Mouse (Mus musculus) neural tube, embryonic 13.5 days (tissue): ENCODE data around the gene Snai3. TPM values are rescaled to one million over a fixed set of nuclear protein-coding genes. Genes with fewer than 3 reads are reported as not detected.

Source experiments
- ATAC-seq: fragments of 200-750 bp; cut with Nextera tagmentation; 2 replicates; pipeline ENCODE4 v1.8.0; 2017; ENCODE audit warnings: low read depth, mild to moderate bottlenecking, moderate TSS enrichment, moderate library complexity
- H3K27ac ChIP-seq: fragments of 300-500 bp; sonication (generic); replicated peaks from 2 replicates; pipeline ENCODE4 v1.5.1; 2015; ENCODE audit warnings: moderate library complexity, mild to moderate bottlenecking, inconsistent platforms
- H3K27me3 ChIP-seq: fragments of 300-500 bp; sonication (generic); 2 replicates; pipeline ENCODE4 v1.6.1; 2015; ENCODE audit warnings: mild to moderate bottlenecking, inconsistent platforms
- H3K36me3 ChIP-seq: fragments of 300-500 bp; sonication (generic); 2 replicates; pipeline ENCODE4 v1.6.1; 2015; ENCODE audit warnings: mild to moderate bottlenecking, inconsistent platforms
- H3K4me1 ChIP-seq: fragments of 300-500 bp; sonication (generic); replicated peaks from 2 replicates; pipeline ENCODE4 v1.6.1; 2015; ENCODE audit warnings: inconsistent platforms
- H3K4me2 ChIP-seq: fragments of 300-500 bp; sonication (generic); 2 replicates; pipeline ENCODE4 v1.6.1; 2015; ENCODE audit warnings: inconsistent platforms, mild to moderate bottlenecking, moderate library complexity
- H3K4me3 ChIP-seq: fragments of 300-500 bp; sonication (generic); 2 replicates; pipeline ENCODE4 v1.5.1; 2015; ENCODE audit warnings: mild to moderate bottlenecking, inconsistent platforms
- H3K9ac ChIP-seq: fragments of 300-500 bp; sonication (generic); 2 replicates; pipeline ENCODE4 v1.6.1; 2015; ENCODE audit warnings: moderate library complexity, mild to moderate bottlenecking, inconsistent platforms
- H3K9me3 ChIP-seq: fragments of 300-500 bp; sonication (generic); 2 replicates; pipeline ENCODE4 v1.6.1; 2016; ENCODE audit warnings: inconsistent platforms
- WGBS: fragments of 180-500 bp; shearing (Covaris S2); methylation state at CpG from one replicate; pipeline ENCODE4 v1.1.7; 2015; 5-methylcytosine and 5-hydroxymethylcytosine counted together
- polyA plus RNA-seq: library from polyadenylated mRNA; unstranded; fragments of >200 nt; fragmentation: Nextera tagmentation; extraction: Ambion mirVana; gene quantifications from 2 replicates; pipeline ENCODE4 v1.2.1, GENCODE M21; 2015

Gene Snai3
- polyA plus RNA-seq, 1 experiment from 2014 or later, result 0.15 TPM

- H3K4me1 ChIP-seq, result peaks cover 19% of the 10 kb centered on the region
- no peak overlapping the region for H3K4me2 ChIP-seq
- ATAC-seq, result no peak
- no peaks in the 10 kb centered on the region for H3K9me3 ChIP-seq
- WGBS, result 94% methylated on average over 9 of the region's 9 CpGs
- H3K36me3 ChIP-seq, result peaks cover 69% of the 10 kb centered on the region
- H3K27me3 ChIP-seq, result no peaks in the 10 kb centered on the region; the same call in 1 of the 2 replicates
- no peak overlapping the region for H3K27ac ChIP-seq
- H3K9ac ChIP-seq, result no peak overlapping the region
- no peak overlapping the region for H3K4me3 ChIP-seq
Observed at GRCm38 (mm10) chr8:122436146-122436545, 24.4 kb downstream of the Snai3 start.

DNA sequence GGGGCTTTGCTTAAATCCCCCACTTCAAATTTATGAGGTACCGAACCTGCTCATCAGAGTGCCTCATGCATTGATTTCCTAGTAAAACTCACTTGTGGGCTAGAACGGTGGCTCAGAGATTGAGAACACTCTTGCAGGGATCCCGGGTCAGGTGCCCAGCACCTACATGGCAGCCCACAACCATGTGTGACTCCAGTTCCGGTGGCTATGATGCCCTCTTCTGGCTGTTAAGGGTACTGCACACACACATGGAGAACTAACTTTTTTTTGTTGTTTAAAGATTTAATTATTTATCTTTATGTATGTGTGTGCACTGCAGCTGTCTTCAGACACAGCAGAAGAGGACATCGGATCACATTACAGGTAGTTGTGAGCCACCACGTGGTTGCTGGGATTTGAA, 25.2 kb downstream of the Snai3 start:
- ATAC-seq, result no peak
- Histone ChIP-seq H3K27me3 (no peaks in the 10 kb centered on the region; the same call in 1 of the 2 replicates), H3K36me3 (peaks cover 69% of the 10 kb centered on the region), H3K4me1 (peaks cover 19% of the 10 kb centered on the region), H3K9ac (no peak overlapping the region), H3K9me3 (no peaks in the 10 kb centered on the region), H3K4me2 (no peak overlapping the region), H3K27ac (no peak overlapping the region), H3K4me3 (no peak overlapping the region)
- WGBS, result 93% methylated on average over 6 of the region's 6 CpGs

DNA sequence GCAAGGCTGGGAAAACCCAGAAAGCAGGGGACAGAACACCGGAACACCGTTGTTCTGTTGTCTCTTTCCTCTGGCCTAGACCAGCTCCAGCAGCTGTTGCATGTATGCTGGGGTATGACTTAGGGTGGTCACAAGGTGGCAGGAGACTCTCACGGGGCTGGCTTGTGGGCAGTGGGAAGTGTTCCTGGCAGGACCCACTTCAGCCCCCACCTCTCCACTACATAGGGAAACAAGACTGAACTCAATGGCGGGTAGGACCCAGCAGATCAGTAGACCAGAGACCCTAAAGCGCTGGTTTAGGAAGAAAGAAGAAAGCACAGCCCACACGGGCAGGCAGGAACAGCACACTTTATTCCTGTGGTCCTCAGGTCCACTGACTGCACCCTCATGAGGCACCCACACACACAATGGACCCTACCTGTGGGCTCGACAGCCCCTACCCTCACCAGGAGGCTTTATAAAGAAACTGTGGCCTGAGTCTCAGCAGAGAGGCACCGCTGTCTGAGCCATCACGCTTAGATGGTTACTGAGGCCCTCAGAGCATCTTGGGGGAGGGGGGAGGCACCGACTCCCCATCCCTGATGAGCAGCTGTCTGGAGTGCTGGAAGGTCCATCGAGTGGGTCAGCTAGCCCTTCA, 27.1 kb downstream of the Snai3 start:
- Histone ChIP-seq H3K9me3 (no peaks in the 10 kb centered on the region), H3K4me2 (peak overlapping the region; percentile 63), H3K36me3 (peaks cover 54% of the 10 kb centered on the region), H3K4me1 (peaks cover 19% of the 10 kb centered on the region), H3K9ac (peak overlapping the region; percentile 65; the same call in 1 of the 2 replicates), H3K27me3 (no peaks in the 10 kb centered on the region; the same call in 1 of the 2 replicates), H3K4me3 (peak overlapping the region; percentile 39; the same call in 1 of the 2 replicates), H3K27ac (no peak overlapping the region)
- peak; percentile 45 for ATAC-seq
- WGBS, result 67% methylated on average over 11 of the region's 11 CpGs

DNA sequence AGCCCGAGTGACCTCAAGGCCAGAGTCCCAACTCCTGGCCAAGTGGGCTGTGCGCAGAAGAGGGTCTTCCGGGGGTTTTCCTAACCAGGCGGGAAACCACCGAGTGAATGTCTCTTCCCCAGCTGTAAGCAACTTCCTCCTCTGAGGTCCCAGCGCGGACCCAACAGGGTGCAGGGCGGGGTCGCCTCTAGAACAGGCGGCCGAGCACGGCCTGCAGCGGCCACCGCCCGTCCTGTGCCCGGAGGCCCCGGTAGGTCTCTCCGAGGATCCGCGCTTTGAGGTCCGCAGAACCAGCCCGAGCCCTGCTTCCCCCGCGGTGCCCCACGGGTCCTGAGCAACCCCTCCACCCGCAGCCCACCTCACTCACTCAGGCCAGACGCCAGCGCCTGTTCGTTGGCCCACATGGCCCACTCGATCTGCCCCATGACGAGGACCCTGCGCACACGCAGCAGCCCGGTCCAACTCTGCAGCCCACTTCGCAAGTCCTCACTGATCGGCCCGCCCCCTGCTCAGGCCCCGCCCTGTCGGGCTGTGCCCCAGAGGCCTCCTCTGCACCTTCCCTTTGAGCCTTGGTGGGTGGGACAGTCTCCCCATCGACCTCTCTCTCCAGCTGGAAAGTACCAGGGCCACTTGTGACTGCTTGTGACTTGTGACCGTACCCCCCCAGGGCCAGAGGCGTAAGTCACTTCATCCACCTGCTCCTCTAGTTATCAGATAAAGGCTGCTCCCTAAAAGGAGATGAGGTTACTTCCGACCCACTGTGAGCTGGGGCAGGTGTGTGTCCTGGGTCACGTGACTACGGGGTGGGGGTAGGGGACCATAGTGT, 27.9 kb downstream of the Snai3 start, which contains the start of gene Cyba:
Cyba (minus strand) TSS at position 488 of the 826 bp plus-strand sequence.
- Histone ChIP-seq H3K4me2 (peak within 1 kb of the TSS; percentile 63), H3K9me3 (no peaks in the 10 kb centered on the region), H3K4me1 (peaks cover 19% of the 10 kb centered on the region), H3K9ac (peak within 1 kb of the TSS; percentile 65), H3K4me3 (peak within 1 kb of the TSS; percentile 39), H3K27ac (no peak within 1 kb of the TSS), H3K36me3 (peaks cover 47% of the 10 kb centered on the region), H3K27me3 (no peaks in the 10 kb centered on the region; the same call in 1 of the 2 replicates)
- peak; percentile 82 for ATAC-seq
- 4% methylated on average over 45 of the region's 45 CpGs for WGBS

DNA sequence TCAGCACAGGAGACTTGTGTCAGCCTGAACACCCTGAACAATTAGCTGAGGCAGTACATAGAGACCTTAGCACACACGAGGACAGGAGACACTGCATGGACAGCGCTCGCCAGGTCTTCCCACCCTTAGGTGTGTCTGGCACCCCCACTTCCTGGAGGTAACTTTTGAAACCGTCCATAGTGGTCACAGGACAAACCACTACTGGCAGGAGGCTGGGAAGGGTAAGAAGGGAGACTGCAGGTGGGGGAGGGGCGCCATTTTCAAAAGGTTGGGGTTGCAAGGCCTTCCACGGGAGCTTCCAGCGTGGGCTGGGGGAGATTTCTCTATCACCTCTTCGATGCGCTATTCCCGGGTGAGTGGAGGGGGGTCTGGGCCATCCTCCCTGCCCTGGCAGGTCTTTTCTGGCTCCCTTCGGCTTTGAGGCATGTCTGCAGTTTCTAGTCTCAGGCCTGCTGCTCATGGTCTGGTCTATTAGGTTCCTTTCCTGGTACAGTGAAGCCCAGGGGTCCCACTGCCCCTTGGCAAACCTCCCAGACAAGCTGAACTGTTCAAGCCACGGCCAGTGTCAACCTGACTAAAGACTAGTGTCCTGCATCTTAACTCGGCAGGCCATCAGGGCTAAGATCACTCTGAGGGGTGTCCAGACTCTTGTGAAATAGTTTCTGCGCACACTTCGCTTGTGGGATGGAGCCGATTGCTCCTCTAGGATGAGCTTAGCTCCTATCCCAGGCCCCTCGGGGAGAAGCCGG, 28.7 kb downstream of the Snai3 start:
- Histone ChIP-seq H3K27ac (no peak overlapping the region), H3K4me2 (peak overlapping the region; percentile 63), H3K4me1 (peaks cover 19% of the 10 kb centered on the region), H3K9ac (peak overlapping the region; percentile 65), H3K27me3 (no peaks in the 10 kb centered on the region; the same call in 1 of the 2 replicates), H3K36me3 (peaks cover 39% of the 10 kb centered on the region), H3K9me3 (no peaks in the 10 kb centered on the region), H3K4me3 (peak overlapping the region; percentile 39)
- 40% methylated on average over 18 of the region's 18 CpGs for WGBS
- ATAC-seq, result no peak

DNA sequence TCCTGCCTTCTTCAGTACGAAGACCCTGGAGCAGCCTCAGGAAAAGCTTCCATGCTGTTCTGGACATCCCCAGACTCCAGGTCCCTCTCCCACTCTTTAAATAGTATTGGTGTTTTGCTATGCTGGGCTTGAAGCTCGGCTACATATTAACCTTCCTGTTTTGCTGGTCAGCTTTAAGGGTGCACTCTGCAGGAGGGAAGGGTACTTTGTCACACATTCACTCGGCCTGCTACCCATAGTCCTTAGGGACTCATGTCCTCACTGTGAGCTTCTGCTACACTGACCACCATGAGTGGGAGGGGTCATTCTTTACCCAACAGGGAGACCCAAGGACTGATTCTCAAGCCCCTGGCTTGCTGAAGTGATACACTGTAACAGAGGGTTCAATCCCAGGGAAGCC, 29.9 kb downstream of the Snai3 start:
- no peaks in the 10 kb centered on the region; the same call in 1 of the 2 replicates for H3K27me3 ChIP-seq
- WGBS, result 81% methylated on average over 3 of the region's 3 CpGs
- H3K9ac ChIP-seq, result no peak overlapping the region
- peaks cover 19% of the 10 kb centered on the region for H3K4me1 ChIP-seq
- H3K36me3 ChIP-seq, result peaks cover 26% of the 10 kb centered on the region
- H3K9me3 ChIP-seq, result no peaks in the 10 kb centered on the region
- H3K4me3 ChIP-seq, result no peak overlapping the region
- ATAC-seq, result no peak
- H3K27ac ChIP-seq, result no peak overlapping the region
- no peak overlapping the region for H3K4me2 ChIP-seq

DNA sequence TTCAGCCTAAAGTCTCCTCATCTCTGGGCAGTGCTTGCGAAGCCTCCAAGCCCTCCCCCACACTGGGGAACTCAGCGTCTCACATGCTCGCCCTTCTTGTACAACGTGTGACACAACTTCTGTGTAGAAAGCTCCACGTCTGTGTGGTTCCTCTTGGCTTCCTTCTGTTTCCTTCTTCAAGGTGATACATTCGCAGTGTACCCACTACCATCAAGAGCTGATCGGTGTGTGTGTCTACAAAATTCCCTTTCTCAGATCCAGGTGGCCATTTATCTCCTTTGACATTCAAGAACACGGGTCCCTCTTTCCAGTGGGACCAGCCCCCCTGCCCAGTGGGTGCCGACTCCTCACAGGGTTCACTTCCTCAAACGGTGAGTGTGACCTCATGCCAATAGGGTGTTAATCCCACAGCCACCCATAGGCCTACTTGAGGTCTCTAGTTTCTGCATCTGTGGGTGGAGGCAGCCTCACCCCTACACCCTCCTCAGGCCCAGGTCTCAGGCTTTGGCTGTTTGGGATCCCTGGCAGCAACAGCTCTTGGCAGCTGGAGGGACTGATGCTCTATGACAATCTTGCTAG, 30.4 kb downstream of the Snai3 start:
- peaks cover 19% of the 10 kb centered on the region for H3K4me1 ChIP-seq
- H3K9ac ChIP-seq, result no peak overlapping the region
- no peaks in the 10 kb centered on the region for H3K9me3 ChIP-seq
- H3K27ac ChIP-seq, result no peak overlapping the region
- ATAC-seq, result no peak
- WGBS, result 85% methylated on average over 10 of the region's 10 CpGs
- H3K4me2 ChIP-seq, result no peak overlapping the region
- no peak overlapping the region for H3K4me3 ChIP-seq
- H3K36me3 ChIP-seq, result peaks cover 21% of the 10 kb centered on the region
- no peaks in the 10 kb centered on the region; the same call in 1 of the 2 replicates for H3K27me3 ChIP-seq

GRCm38 (mm10) chr8:122428163-122428562, 32.4 kb downstream of the Snai3 start:
- H3K9ac ChIP-seq, result no peak overlapping the region
- no peaks in the 10 kb centered on the region for H3K27me3 ChIP-seq
- no peak overlapping the region for H3K27ac ChIP-seq
- ATAC-seq, result no peak
- no peak overlapping the region for H3K4me2 ChIP-seq
- H3K9me3 ChIP-seq, result no peaks in the 10 kb centered on the region
- WGBS, result 88% methylated on average over 9 of the region's 9 CpGs
- no peak overlapping the region for H3K4me3 ChIP-seq
- peaks cover 18% of the 10 kb centered on the region for H3K4me1 ChIP-seq
- H3K36me3 ChIP-seq, result peaks cover 2% of the 10 kb centered on the region; the same call in 1 of the 2 replicates

GRCm38 (mm10) chr8:122427607-122428006, 32.9 kb downstream of the Snai3 start:
- Histone ChIP-seq H3K36me3 (no peaks in the 10 kb centered on the region), H3K9ac (no peak overlapping the region), H3K9me3 (no peaks in the 10 kb centered on the region), H3K4me1 (peaks cover 12% of the 10 kb centered on the region), H3K4me2 (no peak overlapping the region), H3K27me3 (no peaks in the 10 kb centered on the region), H3K4me3 (no peak overlapping the region), H3K27ac (no peak overlapping the region)
- no peak for ATAC-seq
- WGBS, result 89% methylated on average over 7 of the region's 7 CpGs

- WGBS, result 81% methylated on average over 9 of the region's 9 CpGs
- no peak for ATAC-seq
Observed at GRCm38 (mm10) chr8:122426145-122426544, 34.4 kb downstream of the Snai3 start.

GRCm38 (mm10) chr8:122423659-122424058, 36.9 kb downstream of the Snai3 start:
- H3K4me2 ChIP-seq, result no peak overlapping the region
- H3K9ac ChIP-seq, result no peak overlapping the region
- no peaks in the 10 kb centered on the region for H3K27me3 ChIP-seq
- H3K4me3 ChIP-seq, result no peak overlapping the region
- no peak for ATAC-seq
- H3K36me3 ChIP-seq, result peaks cover 6% of the 10 kb centered on the region
- H3K9me3 ChIP-seq, result no peaks in the 10 kb centered on the region
- WGBS, result 62% methylated on average over 5 of the region's 5 CpGs
- no peaks in the 10 kb centered on the region for H3K4me1 ChIP-seq
- H3K27ac ChIP-seq, result no peak overlapping the region

More at GRCm38 (mm10) chr8:122426145-122426544, 34.4 kb downstream of the Snai3 start:
- Histone ChIP-seq H3K9me3 (no peaks in the 10 kb centered on the region), H3K4me3 (no peak overlapping the region), H3K36me3 (no peaks in the 10 kb centered on the region), H3K27ac (no peak overlapping the region), H3K4me1 (no peaks in the 10 kb centered on the region), H3K27me3 (no peaks in the 10 kb centered on the region), H3K4me2 (no peak overlapping the region), H3K9ac (no peak overlapping the region)
